Mouse (Mus musculus) spleen, adult 2 months (tissue): ENCODE results near the gene Ttc32. TPM values are rescaled to one million over a fixed set of nuclear protein-coding genes. Genes with fewer than 3 reads are reported as not detected.

Experiments used
- DNase-seq, 2 experiments: peaks; one replicate each; pipeline versions ENCODE4 v3.0.0 to v3.0.0-alpha.2; 2012 to 2021; ENCODE audit warnings: low spot score in 2 of 2, low read depth in 1 of 2
- H3K27ac ChIP-seq: fragments of 200-500 bp; 2 replicates; pipeline ENCODE4 v1.5.1; 2012; ENCODE audit warnings: low read length, inconsistent platforms; ENCODE audit not compliant: insufficient read depth
- H3K27me3 ChIP-seq: fragments of 200-500 bp; 2 replicates; pipeline ENCODE4 v1.6.1; 2012; ENCODE audit warnings: mild to moderate bottlenecking, moderate library complexity, low read length, inconsistent platforms; ENCODE audit not compliant: control insufficient read depth, insufficient read depth
- H3K36me3 ChIP-seq: fragments of 200-500 bp; 2 replicates; pipeline ENCODE4 v1.6.1; 2012; ENCODE audit warnings: mild to moderate bottlenecking, low read length, inconsistent platforms; ENCODE audit not compliant: control insufficient read depth, insufficient read depth
- H3K4me1 ChIP-seq: fragments of 200-500 bp; 2 replicates; pipeline ENCODE4 v1.6.1; 2011; ENCODE audit warnings: inconsistent platforms; ENCODE audit not compliant: control insufficient read depth, insufficient read depth, insufficient read length
- H3K4me3 ChIP-seq: fragments of 200-500 bp; 2 replicates; pipeline ENCODE4 v1.5.1; 2011; ENCODE audit warnings: mild to moderate bottlenecking, inconsistent platforms; ENCODE audit not compliant: insufficient read depth, insufficient read length; ENCODE audit errors: extremely low read depth
- CTCF ChIP-seq: fragments of 200-500 bp; IDR thresholded peaks from 2 replicates; pipeline ENCODE4 v1.5.1; 2011; ENCODE audit warnings: mild to moderate bottlenecking, inconsistent platforms; ENCODE audit not compliant: insufficient read depth, insufficient read length, insufficient replicate concordance; ENCODE audit errors: extremely low read depth
- POLR2A ChIP-seq: fragments of 200-500 bp; IDR thresholded peaks from 2 replicates; pipeline ENCODE4 v1.6.1; 2011; ENCODE audit warnings: low read depth, low read length, inconsistent platforms
- WGBS: fragments of 180-500 bp; shearing (Covaris S2); methylation state at CpG from one replicate; pipeline ENCODE4 v1.1.7; 2018; 5-methylcytosine and 5-hydroxymethylcytosine counted together
- polyA plus RNA-seq: library from polyadenylated mRNA; depleted of rRNA; stranded (reverse); fragments of >200 nt; gene quantifications from 2 replicates; pipeline ENCODE4 v1.2.3, GENCODE M21; 2012

Gene Ttc32
- polyA plus RNA-seq, 1 experiment: 7.1 TPM

DNA sequence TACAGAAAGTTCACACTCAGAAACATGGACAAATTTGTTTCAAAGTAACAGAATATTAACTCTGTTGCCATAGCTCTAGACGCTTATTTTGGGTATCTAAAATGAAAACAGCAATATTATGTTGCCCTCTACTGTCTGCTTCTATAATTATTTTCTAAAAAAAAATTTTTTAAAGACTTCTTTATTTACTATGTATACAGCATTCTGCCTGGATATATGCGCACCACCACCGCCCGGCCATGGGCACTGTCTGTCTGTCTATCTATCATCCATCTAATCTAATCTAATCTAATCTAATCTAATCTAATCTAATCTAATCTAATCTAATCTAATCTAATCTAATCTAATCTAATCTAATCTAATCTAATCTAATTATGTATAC lies 300 bp upstream of the Ttc32 start:
- Histone ChIP-seq H3K36me3 (no peaks in the 10 kb centered on the region), H3K27me3 (no peaks in the 10 kb centered on the region), H3K27ac (no peak overlapping the region), H3K4me1 (peaks cover 4% of the 10 kb centered on the region; the same call in 1 of the 2 replicates), H3K4me3 (peak overlapping the region; percentile 27; the same call in 1 of the 2 replicates)
- no peak for DNase-seq
- no peak for TF ChIP-seq POLR2A
- no peak for TF ChIP-seq CTCF
- 11% methylated on average over 4 of the region's 4 CpGs for WGBS

DNA sequence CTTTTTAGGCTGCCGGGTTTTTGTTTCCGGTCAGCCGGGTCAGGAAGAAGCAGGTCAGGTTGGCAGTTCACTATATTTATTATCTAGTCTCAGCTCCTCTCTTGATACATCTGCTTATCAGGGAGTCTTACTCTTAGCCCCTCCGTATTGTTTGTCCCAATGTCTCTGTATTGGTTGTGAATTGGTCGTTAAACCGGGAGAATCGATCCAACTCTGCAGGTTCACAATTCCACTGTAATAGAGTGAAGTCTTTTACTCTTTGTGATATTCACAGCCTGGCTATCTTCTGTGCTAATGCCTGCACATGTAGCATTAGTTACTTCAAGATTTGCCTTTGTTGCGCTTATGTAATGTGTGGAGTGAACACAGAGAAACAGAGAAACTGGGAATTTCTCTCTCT lies 1.4 kb downstream of the Ttc32 start:
- Histone ChIP-seq H3K4me1 (peaks cover 4% of the 10 kb centered on the region; the same call in 1 of the 2 replicates), H3K27ac (no peak overlapping the region), H3K36me3 (0 out of 2 replicates have a peak, but pooled peaks cover 2% of the 10 kb centered on the region), H3K27me3 (no peaks in the 10 kb centered on the region), H3K4me3 (peak overlapping the region; percentile 87; the same call in 1 of the 2 replicates)
- 47% methylated on average over 8 of the region's 8 CpGs for WGBS
- TF ChIP-seq POLR2A (no peak), CTCF (no peak)
- no peak for DNase-seq

DNA sequence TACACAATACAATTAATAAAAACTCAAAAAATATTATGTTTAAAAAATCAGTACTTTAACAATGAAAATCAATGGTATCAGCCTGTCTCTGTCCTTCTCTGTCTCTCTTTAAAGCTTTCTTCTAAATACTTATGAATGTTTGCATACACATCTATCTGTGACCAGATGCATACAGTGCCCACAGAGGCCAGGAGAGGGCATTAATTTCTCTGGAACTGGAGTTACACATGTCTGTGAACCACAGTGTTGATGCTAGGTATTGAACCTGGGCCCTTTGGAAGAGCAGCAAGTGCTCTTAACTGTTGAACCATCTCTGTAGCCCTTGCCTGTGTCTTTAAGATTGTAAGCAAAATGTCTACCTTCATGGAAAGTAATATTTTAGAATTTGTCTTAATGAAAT lies 3.3 kb downstream of the Ttc32 start:
- no peaks in the 10 kb centered on the region for H3K27me3 ChIP-seq
- DNase-seq: no peak
- H3K27ac ChIP-seq: no peak overlapping the region
- H3K4me3 ChIP-seq: no peak overlapping the region
- H3K4me1 ChIP-seq: peaks cover 4% of the 10 kb centered on the region; the same call in 1 of the 2 replicates
- H3K36me3 ChIP-seq: peaks cover 5% of the 10 kb centered on the region; the same call in 1 of the 2 replicates
- TF ChIP-seq CTCF (no peak), POLR2A (no peak)

DNA sequence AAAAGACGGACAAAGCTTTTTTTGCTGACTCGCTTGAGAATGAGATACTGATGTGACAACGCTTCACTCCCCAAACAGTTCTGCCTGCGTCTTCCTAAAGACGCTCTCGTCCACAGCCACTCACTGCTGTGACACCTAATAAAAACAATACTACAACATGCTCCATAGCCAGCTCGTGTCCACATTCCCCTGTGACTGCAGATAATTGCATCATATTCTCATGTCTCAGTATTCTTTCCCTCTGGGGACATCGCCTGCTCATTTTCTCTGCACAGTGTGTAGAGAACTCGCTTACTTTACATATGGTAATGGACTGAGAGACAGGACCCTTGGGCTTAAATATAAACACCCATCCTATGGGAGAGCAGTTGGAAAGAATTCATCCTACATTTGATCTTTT lies 6.6 kb downstream of the Ttc32 start:
- peaks cover 6% of the 10 kb centered on the region; the same call in 1 of the 2 replicates for H3K36me3 ChIP-seq
- no peaks in the 10 kb centered on the region for H3K27me3 ChIP-seq
- 93% methylated on average over 9 of the region's 9 CpGs for WGBS
- DNase-seq: no peak
- H3K27ac ChIP-seq: no peak overlapping the region
- H3K4me3 ChIP-seq: no peak overlapping the region
- TF ChIP-seq POLR2A: no peak
- TF ChIP-seq CTCF: no peak
- 0 out of 2 replicates have a peak, but pooled peaks cover 3% of the 10 kb centered on the region for H3K4me1 ChIP-seq

DNA sequence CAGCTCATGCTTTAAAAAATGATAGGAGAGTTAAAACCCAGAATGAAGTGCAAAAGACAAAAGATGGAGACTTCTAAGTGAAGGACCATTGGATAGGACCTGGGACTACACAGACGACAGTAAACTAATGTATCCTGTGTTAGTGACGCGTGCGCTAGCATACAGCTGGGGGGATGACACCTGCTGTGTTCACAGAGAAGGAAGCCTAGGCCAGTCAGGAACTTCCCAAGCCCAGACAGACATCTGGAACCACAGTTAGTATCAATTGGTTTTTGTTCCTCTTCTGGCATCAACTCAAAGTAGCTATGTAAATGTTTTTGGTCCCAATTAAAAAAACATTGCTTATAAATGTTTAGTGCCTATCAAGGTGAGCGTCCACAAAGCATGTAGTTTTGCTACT lies 10.4 kb downstream of the Ttc32 start:
- DNase-seq: no peak
- no peak overlapping the region for H3K4me3 ChIP-seq
- H3K27ac ChIP-seq: no peak overlapping the region
- no peak for TF ChIP-seq POLR2A
- no peak for TF ChIP-seq CTCF
- H3K4me1 ChIP-seq: 0 out of 2 replicates have a peak, but pooled peaks cover 2% of the 10 kb centered on the region
- no peaks in the 10 kb centered on the region for H3K27me3 ChIP-seq
- WGBS: 46% methylated on average over 5 of the region's 5 CpGs
- H3K36me3 ChIP-seq: peaks cover 10% of the 10 kb centered on the region; the same call in 1 of the 2 replicates

DNA sequence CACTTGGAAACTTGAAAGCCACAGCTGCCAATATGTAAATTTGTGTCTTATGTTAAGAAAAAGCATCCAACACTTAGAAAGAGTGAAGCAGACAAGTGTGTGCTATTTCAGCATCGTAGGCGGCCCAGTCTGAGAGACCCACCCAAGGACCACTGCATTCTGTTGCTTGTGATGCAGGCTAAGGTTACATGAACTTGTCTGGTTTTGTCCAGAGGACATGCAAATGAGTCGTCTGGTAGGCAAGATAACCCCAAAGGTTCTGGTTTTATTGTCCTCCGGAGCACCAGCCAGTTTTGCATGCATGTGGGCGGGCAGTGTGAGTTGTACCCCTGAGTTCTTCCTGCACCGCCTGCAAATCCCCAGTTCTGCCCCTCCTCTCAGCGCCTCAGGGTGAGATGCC lies 10.9 kb downstream of the Ttc32 start:
- peaks cover 10% of the 10 kb centered on the region; the same call in 1 of the 2 replicates for H3K36me3 ChIP-seq
- TF ChIP-seq CTCF (no peak), POLR2A (no peak)
- no peak overlapping the region for H3K27ac ChIP-seq
- WGBS: 79% methylated on average over 7 of the region's 7 CpGs
- DNase-seq: no peak
- 0 out of 2 replicates have a peak, but pooled peaks cover 2% of the 10 kb centered on the region for H3K4me1 ChIP-seq
- no peak overlapping the region for H3K4me3 ChIP-seq
- no peaks in the 10 kb centered on the region for H3K27me3 ChIP-seq

DNA sequence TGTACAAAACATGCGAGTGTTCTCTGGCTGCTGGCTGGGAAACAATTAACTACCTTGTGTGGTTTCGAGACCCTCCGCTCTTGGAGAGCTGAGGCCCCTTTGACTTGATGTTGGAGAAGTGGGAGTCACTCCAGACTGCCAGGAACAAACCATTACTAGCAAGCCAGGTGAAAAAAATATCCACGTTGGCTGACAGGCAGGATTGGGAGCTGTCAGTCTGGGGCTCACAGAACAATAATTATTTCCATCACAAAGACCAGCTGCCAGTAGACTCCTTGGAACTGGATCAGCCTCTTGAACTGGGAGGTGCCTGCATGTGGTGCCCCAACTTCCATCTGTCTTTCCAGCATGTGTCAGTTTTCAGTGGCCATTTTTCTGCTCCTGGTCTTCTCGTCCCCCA lies 12.5 kb downstream of the Ttc32 start:
- Histone ChIP-seq H3K36me3 (peaks cover 8% of the 10 kb centered on the region; the same call in 1 of the 2 replicates), H3K4me1 (0 out of 2 replicates have a peak, but pooled peaks cover 2% of the 10 kb centered on the region), H3K27me3 (no peaks in the 10 kb centered on the region), H3K4me3 (no peak overlapping the region), H3K27ac (no peak overlapping the region)
- DNase-seq: no peak
- 91% methylated on average over 5 of the region's 5 CpGs for WGBS
- TF ChIP-seq POLR2A (no peak), CTCF (no peak)
